Mouse (Mus musculus): ENCODE results near the gene Fut2. TPM values are rescaled to one million over a fixed set of nuclear protein-coding genes. Genes with fewer than 3 reads are reported as not detected.

Fut2 gene
- polyA plus RNA-seq, 1 experiment from 2014 or later: not detected

DNA sequence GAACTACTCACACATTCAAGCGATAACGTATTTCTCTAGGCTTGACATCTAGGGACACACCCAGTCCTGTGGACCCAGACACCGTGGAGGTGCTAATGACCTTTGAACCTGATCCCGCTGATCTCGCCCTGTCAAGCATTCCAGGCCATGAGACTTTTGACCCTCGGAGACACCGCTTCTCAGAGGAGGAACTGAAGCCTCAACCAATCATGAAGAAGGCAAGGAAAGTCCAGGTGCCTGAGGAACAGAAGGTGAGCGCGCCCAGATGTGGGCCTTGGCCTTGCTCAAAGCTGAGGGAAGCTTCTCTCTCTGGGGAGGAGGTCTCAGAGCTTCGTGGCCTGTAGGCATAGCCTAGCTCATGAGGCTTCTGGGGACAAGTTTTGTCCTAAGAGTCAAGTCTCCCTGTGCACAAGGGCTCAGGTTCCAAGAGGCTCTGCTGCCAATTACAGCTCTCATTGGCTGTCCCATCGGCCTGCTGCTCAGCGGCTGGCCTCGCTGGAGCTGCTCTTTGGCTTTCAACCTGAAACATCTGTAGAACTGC is 42.1 kb upstream of the Fut2 start:
- no peak for DNase-seq
- H3K27ac ChIP-seq (ENCODE audit: low read depth): peak overlapping the region; percentile 85

DNA sequence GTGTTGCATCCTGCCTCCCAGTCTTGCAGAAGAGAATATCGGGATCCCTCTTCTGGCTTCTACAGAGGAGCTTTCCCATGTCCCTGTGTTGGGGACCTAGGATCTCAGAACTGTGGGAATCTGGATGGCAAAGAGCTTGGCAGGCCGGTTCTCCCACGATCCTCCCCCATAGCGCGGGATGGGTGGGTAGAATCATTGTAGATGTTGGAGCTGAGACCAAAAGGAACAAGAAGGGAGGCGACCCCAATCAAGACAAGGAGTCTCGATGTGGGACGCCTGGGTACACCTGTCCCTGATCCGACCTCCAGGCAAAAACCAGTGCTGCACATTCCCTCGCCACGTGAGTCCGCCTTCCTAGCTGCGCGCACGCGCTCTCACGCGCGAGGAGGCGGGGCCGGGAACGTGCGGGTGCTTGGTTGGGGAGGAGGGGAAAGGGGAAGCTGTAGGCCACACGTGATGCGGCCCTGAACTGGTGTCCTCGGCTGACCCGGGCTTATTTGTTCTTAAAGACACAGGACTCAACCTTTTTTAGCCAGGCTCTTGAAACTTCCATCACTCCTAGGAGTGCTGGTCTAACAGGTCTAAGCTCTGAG is 41.3 kb upstream of the Fut2 start:
- DNase-seq: peak; percentile 93
- Histone ChIP-seq H3K9me3 (ENCODE audit: low read length) (no peaks in the 10 kb centered on the region), H3K9ac (replicated peaks) (peak overlapping the region; percentile 77), H3K4me2 (ENCODE audit: low read depth, low read length) (peak overlapping the region; percentile 99), H3K36me3 (replicated peaks; ENCODE audit: insufficient read depth, low read length) (peaks cover 25% of the 10 kb centered on the region), H3K4me3 (ENCODE audit: low read depth, low read length) (peak overlapping the region; percentile 66), H3K4me1 (ENCODE audit: insufficient read depth) (peaks cover 52% of the 10 kb centered on the region), H3K27ac (ENCODE audit: low read depth) (peak overlapping the region; percentile 85), H3K27me3 (ENCODE audit: insufficient read depth, low read length) (no peaks in the 10 kb centered on the region)
- ATAC-seq: peak; percentile 48
- TF ChIP-seq EP300 (IDR thresholded peaks at IDR 0.05; ENCODE audit: low read depth): peak; percentile 59; the same call in 1 of the 2 replicates
- no peak for TF ChIP-seq CTCF (IDR thresholded peaks at IDR 0.05; ENCODE audit: low read depth)
- 0% methylated on average over 27 of the region's 27 CpGs for WGBS (ENCODE audit: insufficient replicate concordance)

More for the DNA sequence above, 42.1 kb upstream of the Fut2 start:
- no peak overlapping the region for H3K4me3 ChIP-seq (ENCODE audit: low read depth, low read length)
- no peaks in the 10 kb centered on the region for H3K9me3 ChIP-seq (ENCODE audit: low read length)
- 44% methylated on average over 13 of the region's 13 CpGs for WGBS (ENCODE audit: insufficient replicate concordance)
- TF ChIP-seq CTCF (IDR thresholded peaks at IDR 0.05; ENCODE audit: low read depth): no peak
- TF ChIP-seq EP300 (IDR thresholded peaks at IDR 0.05; ENCODE audit: low read depth): no peak
- H3K4me1 ChIP-seq (ENCODE audit: insufficient read depth): peaks cover 59% of the 10 kb centered on the region
- peaks cover 33% of the 10 kb centered on the region for H3K36me3 ChIP-seq (replicated peaks; ENCODE audit: insufficient read depth, low read length)
- no peak for ATAC-seq
- peak overlapping the region; percentile 49 for H3K9ac ChIP-seq (replicated peaks)
- H3K27me3 ChIP-seq (ENCODE audit: insufficient read depth, low read length): no peaks in the 10 kb centered on the region
- peak overlapping the region; percentile 99 for H3K4me2 ChIP-seq (ENCODE audit: low read depth, low read length)

DNA sequence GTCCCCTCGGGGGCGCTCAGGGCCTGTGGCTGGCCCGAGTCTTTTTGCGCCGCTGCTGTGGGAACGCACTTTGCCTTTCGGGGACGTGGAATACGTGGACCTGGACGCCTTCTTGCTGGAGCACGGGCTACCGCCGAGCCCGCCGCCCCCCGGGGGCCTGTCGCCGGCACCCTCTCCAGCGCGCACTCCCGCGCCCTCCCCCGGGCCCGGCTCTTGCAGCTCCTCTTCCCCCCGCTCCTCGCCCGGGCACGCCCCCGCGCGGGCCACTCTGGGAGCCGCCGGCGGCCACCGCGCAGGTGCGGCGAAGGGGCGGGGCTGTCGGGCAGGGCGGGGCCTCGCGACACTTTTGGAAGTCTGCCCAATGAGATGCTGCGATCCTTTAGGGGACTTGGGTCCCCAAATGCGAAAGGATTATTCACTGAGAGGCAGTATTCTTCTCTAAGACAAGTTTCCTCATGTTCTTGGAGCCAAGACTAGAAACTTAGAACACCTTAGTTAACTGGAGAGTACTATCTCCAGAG is 40.6 kb upstream of the Fut2 start:
- peak overlapping the region; percentile 66 for H3K4me3 ChIP-seq (ENCODE audit: low read depth, low read length)
- H3K4me1 ChIP-seq (ENCODE audit: insufficient read depth): peaks cover 50% of the 10 kb centered on the region
- peak; percentile 20 for ATAC-seq
- no peak for TF ChIP-seq EP300 (IDR thresholded peaks at IDR 0.05; ENCODE audit: low read depth)
- TF ChIP-seq CTCF (IDR thresholded peaks at IDR 0.05; ENCODE audit: low read depth): 0 out of 2 replicates have a peak, but pooled peaks have one; percentile 16
- peak overlapping the region; percentile 99 for H3K4me2 ChIP-seq (ENCODE audit: low read depth, low read length)
- DNase-seq: peak; percentile 90
- H3K9ac ChIP-seq (replicated peaks): peak overlapping the region; percentile 77
- peak overlapping the region; percentile 85 for H3K27ac ChIP-seq (ENCODE audit: low read depth)
- no peaks in the 10 kb centered on the region for H3K27me3 ChIP-seq (ENCODE audit: insufficient read depth, low read length)
- 1% methylated on average over 40 of the region's 45 CpGs for WGBS (ENCODE audit: insufficient replicate concordance)
- no peaks in the 10 kb centered on the region for H3K9me3 ChIP-seq (ENCODE audit: low read length)
- H3K36me3 ChIP-seq (replicated peaks; ENCODE audit: insufficient read depth, low read length): peaks cover 19% of the 10 kb centered on the region

DNA sequence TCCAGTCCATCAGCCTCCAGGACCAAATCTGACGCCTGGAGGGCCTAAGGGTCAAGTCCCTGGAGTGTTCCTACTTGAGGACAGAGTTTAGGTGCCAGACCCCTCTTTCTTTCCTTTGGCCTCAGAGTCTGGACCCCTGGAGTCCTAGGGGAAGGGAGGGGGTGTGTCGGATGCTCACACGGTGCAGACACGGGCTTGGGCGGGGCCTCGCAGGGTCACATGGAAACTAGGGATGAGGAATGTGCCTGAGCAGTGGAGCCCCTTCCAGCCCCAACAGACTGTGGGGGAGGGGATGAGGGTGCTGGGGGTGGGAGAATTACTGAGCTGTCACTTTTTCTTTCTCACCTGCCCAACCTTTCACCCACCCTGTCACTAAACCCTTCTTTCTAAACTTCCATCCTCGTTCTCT is 39.7 kb upstream of the Fut2 start:
- Histone ChIP-seq H3K27ac (ENCODE audit: low read depth) (peak overlapping the region; percentile 77), H3K9me3 (ENCODE audit: low read length) (no peaks in the 10 kb centered on the region), H3K27me3 (ENCODE audit: insufficient read depth, low read length) (peaks cover 4% of the 10 kb centered on the region; the same call in 1 of the 2 replicates), H3K36me3 (replicated peaks; ENCODE audit: insufficient read depth, low read length) (peaks cover 10% of the 10 kb centered on the region), H3K4me2 (ENCODE audit: low read depth, low read length) (peak overlapping the region; percentile 99), H3K9ac (replicated peaks) (peak overlapping the region; percentile 77), H3K4me3 (ENCODE audit: low read depth, low read length) (peak overlapping the region; percentile 66), H3K4me1 (ENCODE audit: insufficient read depth) (peaks cover 50% of the 10 kb centered on the region)
- ATAC-seq (no peak), DNase-seq (peak; percentile 57)
- no peak for TF ChIP-seq EP300 (IDR thresholded peaks at IDR 0.05; ENCODE audit: low read depth)
- no peak for TF ChIP-seq CTCF (IDR thresholded peaks at IDR 0.05; ENCODE audit: low read depth)
- 2% methylated on average over 7 of the region's 7 CpGs for WGBS (ENCODE audit: insufficient replicate concordance)

DNA sequence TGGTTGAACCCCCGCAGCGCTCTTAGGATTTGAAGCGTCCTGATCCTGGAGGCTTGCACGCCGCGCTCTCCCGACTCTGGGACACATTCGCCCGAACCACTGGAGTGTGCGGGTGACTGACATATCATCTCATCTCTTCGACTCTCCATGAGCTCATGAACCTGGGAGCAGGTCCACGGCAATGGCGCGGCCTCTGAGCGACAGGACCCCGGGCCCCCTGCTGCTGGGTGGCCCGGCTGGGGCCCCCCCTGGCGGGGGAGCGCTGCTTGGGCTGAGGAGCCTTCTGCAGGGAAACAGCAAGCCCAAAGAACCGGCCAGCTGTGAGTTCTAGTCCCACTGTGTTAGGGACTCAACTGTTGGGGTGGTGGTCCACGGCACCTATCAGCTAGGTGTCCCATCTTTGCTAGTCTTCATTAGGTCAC is 39.3 kb upstream of the Fut2 start:
- DNase-seq: no peak
- Histone ChIP-seq H3K4me3 (ENCODE audit: low read depth, low read length) (peak overlapping the region; percentile 66), H3K27me3 (ENCODE audit: insufficient read depth, low read length) (peaks cover 8% of the 10 kb centered on the region), H3K9me3 (ENCODE audit: low read length) (no peaks in the 10 kb centered on the region), H3K9ac (replicated peaks) (peak overlapping the region; percentile 41), H3K4me2 (ENCODE audit: low read depth, low read length) (peak overlapping the region; percentile 99), H3K4me1 (ENCODE audit: insufficient read depth) (peaks cover 53% of the 10 kb centered on the region), H3K27ac (ENCODE audit: low read depth) (peak overlapping the region; percentile 77), H3K36me3 (replicated peaks; ENCODE audit: insufficient read depth, low read length) (peaks cover 5% of the 10 kb centered on the region; the same call in 1 of the 2 replicates)
- under 1% methylated on average over 21 of the region's 21 CpGs for WGBS (ENCODE audit: insufficient replicate concordance)
- TF ChIP-seq EP300 (IDR thresholded peaks at IDR 0.05; ENCODE audit: low read depth) (no peak), CTCF (IDR thresholded peaks at IDR 0.05; ENCODE audit: low read depth) (peak; percentile 5; the same call in 1 of the 2 replicates)
- ATAC-seq: no peak

DNA sequence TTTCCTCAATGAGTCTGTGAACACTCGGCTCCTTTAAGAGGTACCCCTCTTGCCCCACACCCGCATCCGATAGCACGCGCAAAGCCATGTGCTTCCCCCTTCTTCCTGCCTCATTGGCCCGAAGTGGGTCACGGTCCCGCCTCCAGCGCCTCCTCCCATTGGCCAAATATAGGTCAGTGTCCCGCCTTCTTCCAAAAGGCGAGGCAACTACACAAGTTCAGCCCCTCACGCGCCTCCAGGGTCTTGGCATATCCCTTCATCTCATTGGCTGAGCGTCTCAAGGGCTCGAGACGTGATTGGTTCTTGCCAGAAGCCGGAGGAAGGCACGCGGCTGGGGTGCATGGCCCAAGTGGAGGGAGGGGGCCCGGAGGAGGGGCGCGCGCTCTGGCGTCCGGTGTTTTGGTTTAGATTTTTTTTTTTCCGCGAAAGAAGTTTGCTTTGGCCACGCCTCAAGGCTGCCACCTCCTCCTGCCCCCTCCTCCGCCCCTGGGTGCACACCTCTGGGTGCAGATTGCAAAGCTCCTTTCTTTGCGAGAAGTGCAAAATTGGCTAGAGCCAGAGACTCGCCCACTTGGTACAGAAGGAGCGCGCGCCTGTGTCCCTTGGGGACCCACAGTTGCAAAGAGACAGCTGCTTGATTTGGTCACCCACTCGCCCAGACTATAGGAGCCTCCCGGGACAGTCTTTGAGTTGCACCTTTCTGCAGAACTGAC is 38.7 kb upstream of the Fut2 start, which contains the start of gene Dbp:
Dbp (plus strand) TSS at position 359 of the 713 bp plus-strand sequence.
- Histone ChIP-seq H3K4me2 (ENCODE audit: low read depth, low read length) (peak within 1 kb of the TSS; percentile 99), H3K27ac (ENCODE audit: low read depth) (peak within 1 kb of the TSS; percentile 77), H3K36me3 (replicated peaks; ENCODE audit: insufficient read depth, low read length) (0 out of 2 replicates have a peak, but pooled peaks cover 2% of the 10 kb centered on the region), H3K27me3 (ENCODE audit: insufficient read depth, low read length) (peaks cover 14% of the 10 kb centered on the region), H3K4me1 (ENCODE audit: insufficient read depth) (peaks cover 59% of the 10 kb centered on the region), H3K9me3 (ENCODE audit: low read length) (no peaks in the 10 kb centered on the region), H3K9ac (replicated peaks) (peak within 1 kb of the TSS; percentile 50), H3K4me3 (ENCODE audit: low read depth, low read length) (peak within 1 kb of the TSS; percentile 66)
- WGBS (ENCODE audit: insufficient replicate concordance): under 1% methylated on average over 36 of the region's 36 CpGs
- peak; percentile 94 for DNase-seq
- TF ChIP-seq EP300 (IDR thresholded peaks at IDR 0.05; ENCODE audit: low read depth) (no peak), CTCF (IDR thresholded peaks at IDR 0.05; ENCODE audit: low read depth) (no peak)
- ATAC-seq: peak; percentile 72

Data from liver, postnatal 0 days (tissue).